ENCODE assay signal across 8 mouse cellular contexts in genomic region chr1:90838221-90838620, GRCm38 (mm10). TPM values are rescaled to one million over a fixed set of nuclear protein-coding genes. Genes with fewer than 3 reads are reported as not detected.
DNase-seq lines count a peak whose midpoint lies in the region; ATAC-seq lines count a peak whose summit lies in the region.

No protein-coding gene starts in this region.

- ATAC-seq in forebrain, embryonic 16.5 days, result peak; percentile 78
- no peak for ATAC-seq in forebrain, embryonic 11.5 days (replicated peaks; ENCODE audit: low FRiP score)
- no peak for ATAC-seq in midbrain, embryonic 11.5 days (ENCODE audit: low FRiP score)

- no peaks in the 10 kb centered on the region for H3K27me3 ChIP-seq in forebrain, embryonic 16.5 days (replicated peaks; ENCODE audit: control insufficient read depth, insufficient read depth, low read length)
- H3K27me3 ChIP-seq in forebrain, embryonic 11.5 days (ENCODE audit: control insufficient read depth, insufficient read depth, low read length), result no peaks in the 10 kb centered on the region
- no peaks in the 10 kb centered on the region for H3K27me3 ChIP-seq in midbrain, embryonic 11.5 days (ENCODE audit: control insufficient read depth, insufficient read depth, low read length)

- no peaks in the 10 kb centered on the region for H3K9me3 ChIP-seq in forebrain, embryonic 16.5 days (ENCODE audit: control insufficient read depth, low read length)
- H3K9me3 ChIP-seq in forebrain, embryonic 11.5 days (ENCODE audit: control insufficient read depth, low read length), result no peaks in the 10 kb centered on the region
- H3K9me3 ChIP-seq in midbrain, embryonic 11.5 days (ENCODE audit: control insufficient read depth, low read length), result no peaks in the 10 kb centered on the region

- no peak for DNase-seq in forebrain, embryonic 11.5 days (ENCODE audit: low spot score)
- peak; percentile 85 for DNase-seq in fibroblast of lung, adult 2 months (ENCODE audit: low read depth)
- DNase-seq in heart, postnatal 10 days, result peak; percentile 48 to 58
- peak; percentile 67 to 86 for DNase-seq in left cerebral cortex, postnatal 14 days (ENCODE audit: low spot score in 2 of 2)
- DNase-seq in right cerebral cortex, postnatal 4 days, result peak; percentile 24
- no peak for DNase-seq in cerebellum, postnatal 25 days
- DNase-seq in midbrain, embryonic 11.5 days (ENCODE audit: low spot score, missing footprints), result no peak

- intact Hi-C loops in heart, postnatal 10 days (cut with DNase I), result no loop called here
- intact Hi-C loops in left cerebral cortex, postnatal 14 days (cut with DNase I), result no loop called here

- H3K4me1 ChIP-seq in forebrain, embryonic 16.5 days (replicated peaks; ENCODE audit: control insufficient read depth, insufficient read depth, low read length), result no peaks in the 10 kb centered on the region
- no peaks in the 10 kb centered on the region for H3K4me1 ChIP-seq in forebrain, embryonic 11.5 days (replicated peaks; ENCODE audit: control insufficient read depth, insufficient read depth, low read length)
- no peaks in the 10 kb centered on the region for H3K4me1 ChIP-seq in midbrain, embryonic 11.5 days (ENCODE audit: control insufficient read depth, insufficient read depth, low read length)

- no peaks in the 10 kb centered on the region for H3K36me3 ChIP-seq in forebrain, embryonic 16.5 days (ENCODE audit: control insufficient read depth, insufficient read depth)
- H3K36me3 ChIP-seq in forebrain, embryonic 11.5 days (ENCODE audit: control insufficient read depth, insufficient read depth, low read length), result no peaks in the 10 kb centered on the region
- no peaks in the 10 kb centered on the region for H3K36me3 ChIP-seq in midbrain, embryonic 11.5 days (ENCODE audit: control insufficient read depth, insufficient read depth, low read length)

- no peak overlapping the region for H3K4me2 ChIP-seq in forebrain, embryonic 16.5 days (ENCODE audit: low read length)
- no peak overlapping the region for H3K4me2 ChIP-seq in forebrain, embryonic 11.5 days (ENCODE audit: low read depth, low read length, severe bottlenecking)
- H3K4me2 ChIP-seq in midbrain, embryonic 11.5 days, result no peak overlapping the region

- no peak overlapping the region for H3K9ac ChIP-seq in forebrain, embryonic 16.5 days (replicated peaks; ENCODE audit: low read depth, low read length)
- H3K9ac ChIP-seq in forebrain, embryonic 11.5 days (ENCODE audit: low read length), result no peak overlapping the region
- no peak overlapping the region for H3K9ac ChIP-seq in midbrain, embryonic 11.5 days (ENCODE audit: low read length)

- no peak overlapping the region for H3K4me3 ChIP-seq in forebrain, embryonic 16.5 days (replicated peaks; ENCODE audit: low read length)
- no peak overlapping the region for H3K4me3 ChIP-seq in forebrain, embryonic 11.5 days (ENCODE audit: low read depth, low read length)
- H3K4me3 ChIP-seq in midbrain, embryonic 11.5 days (ENCODE audit: low read depth, low read length), result no peak overlapping the region

- no peak overlapping the region for H3K27ac ChIP-seq in forebrain, embryonic 16.5 days (ENCODE audit: low read length)
- no peak overlapping the region for H3K27ac ChIP-seq in forebrain, embryonic 11.5 days (ENCODE audit: low read depth, low read length)
- H3K27ac ChIP-seq in midbrain, embryonic 11.5 days (ENCODE audit: low read depth, low read length), result no peak overlapping the region

- 42% methylated on average over 12 of the region's 12 CpGs for WGBS in forebrain, embryonic 16.5 days
- WGBS in forebrain, embryonic 11.5 days, result 75% methylated on average over 12 of the region's 12 CpGs
- 82% methylated on average over 12 of the region's 12 CpGs for WGBS in midbrain, embryonic 11.5 days

RNA-seq across cellular contexts. Expression of gene Col6a3, which starts 5.5 kb away (rescaled TPM):
- polyA plus RNA-seq in forebrain, embryonic 16.5 days (2015; fragmentation: Nextera tagmentation; extraction: Ambion mirVana), result 5.0 and 10.5 TPM in 2 replicates
- polyA plus RNA-seq in forebrain, embryonic 11.5 days (2014; fragmentation: Nextera tagmentation; extraction: Ambion mirVana), result 6.3 and 7.6 TPM in 2 replicates
- 100 to 1,000 TPM; 107 to 132 TPM for total RNA-seq in heart, postnatal 10 days (2021)
- total RNA-seq in left cerebral cortex, postnatal 14 days (2021), result 1 to 10 TPM; 6.5 to 7.1 TPM
- 6.5 and 6.7 TPM in 2 replicates for polyA plus RNA-seq in midbrain, embryonic 11.5 days (2014; fragmentation: Nextera tagmentation; extraction: Ambion mirVana)

Comparison
In these comparisons a context has a peak if more than half of its experiments do, and no peak if none do; other contexts are left out.
1. DNase-seq: peak in fibroblast of lung, adult 2 months (single experiment), heart, postnatal 10 days (2 of 2), left cerebral cortex, postnatal 14 days (2 of 2) and right cerebral cortex, postnatal 4 days (single experiment); none in forebrain, embryonic 11.5 days (single experiment), cerebellum, postnatal 25 days (0 of 2) and midbrain, embryonic 11.5 days (single experiment).